Mouse (Mus musculus): ENCODE results near the gene Atp5j2.

DNA sequence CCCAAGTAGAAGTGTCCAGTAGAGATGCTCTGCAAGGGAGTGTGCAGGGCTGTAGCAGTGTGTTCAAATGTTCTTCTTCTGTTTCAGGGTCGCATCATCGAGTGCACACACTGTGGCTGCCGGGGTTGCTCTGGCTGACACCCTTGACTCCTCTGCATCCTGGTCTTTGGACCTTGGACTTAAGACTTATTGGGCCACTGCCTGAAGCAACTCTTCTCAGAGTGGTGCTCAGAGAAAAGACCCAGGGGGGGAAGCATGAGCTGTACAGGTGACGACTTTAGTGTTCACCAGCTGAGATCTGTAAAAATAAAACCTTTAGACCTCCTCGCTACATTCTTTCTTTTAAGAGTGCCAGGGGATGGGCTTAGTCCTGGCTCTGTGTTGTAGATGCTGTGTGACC, 44.1 kb downstream of the Atp5j2 start:
- no peak for TF ChIP-seq POLR2A (IDR thresholded peaks at IDR 0.05; ENCODE audit: borderline replicate concordance, insufficient read depth, low read length)
- no peak for TF ChIP-seq CTCF (IDR thresholded peaks at IDR 0.05; ENCODE audit: borderline replicate concordance, insufficient read depth, low read depth, low read length)
